Mouse (Mus musculus): ENCODE data around the gene Trpc4ap. TPM values are rescaled to one million over a fixed set of nuclear protein-coding genes. Genes with fewer than 3 reads are reported as not detected.

The Trpc4ap gene
- polyA plus RNA-seq, 1 experiment: 47.0 TPM

GRCm38 (mm10) chr2:155633731-155634130 is 58.5 kb downstream of the Trpc4ap start:
- TF ChIP-seq POLR2A (IDR thresholded peaks at IDR 0.05; ENCODE audit: borderline replicate concordance, control insufficient read depth, low read depth, low read length) (no peak), CTCF (IDR thresholded peaks at IDR 0.05; ENCODE audit: control insufficient read depth, insufficient read depth, low read length) (no peak)
- Histone ChIP-seq H3K27ac (ENCODE audit: control insufficient read depth, insufficient read depth, low read depth, low read length, poor library complexity) (no peak overlapping the region), H3K4me1 (ENCODE audit: control insufficient read depth, insufficient read depth, low read length) (no peaks in the 10 kb centered on the region), H3K4me3 (replicated peaks; ENCODE audit: control insufficient read depth, low read depth, low read length) (no peak overlapping the region)
- WGBS: 93% methylated on average over 9 of the region's 9 CpGs

GRCm38 (mm10) chr2:155633121-155633520 is 59.1 kb downstream of the Trpc4ap start:
- 93% methylated on average over 19 of the region's 19 CpGs for WGBS
- Histone ChIP-seq H3K27ac (ENCODE audit: control insufficient read depth, insufficient read depth, low read depth, low read length, poor library complexity) (no peak overlapping the region), H3K4me1 (ENCODE audit: control insufficient read depth, insufficient read depth, low read length) (no peaks in the 10 kb centered on the region), H3K4me3 (replicated peaks; ENCODE audit: control insufficient read depth, low read depth, low read length) (no peak overlapping the region)
- TF ChIP-seq CTCF (IDR thresholded peaks at IDR 0.05; ENCODE audit: control insufficient read depth, insufficient read depth, low read length): no peak
- no peak for TF ChIP-seq POLR2A (IDR thresholded peaks at IDR 0.05; ENCODE audit: borderline replicate concordance, control insufficient read depth, low read depth, low read length)

- H3K4me1 ChIP-seq (ENCODE audit: control insufficient read depth, insufficient read depth, low read length): no peaks in the 10 kb centered on the region
- H3K4me3 ChIP-seq (replicated peaks; ENCODE audit: control insufficient read depth, low read depth, low read length): no peak overlapping the region
- TF ChIP-seq CTCF (IDR thresholded peaks at IDR 0.05; ENCODE audit: control insufficient read depth, insufficient read depth, low read length) (no peak), POLR2A (IDR thresholded peaks at IDR 0.05; ENCODE audit: borderline replicate concordance, control insufficient read depth, low read depth, low read length) (no peak)
- H3K27ac ChIP-seq (ENCODE audit: control insufficient read depth, insufficient read depth, low read depth, low read length, poor library complexity): no peak overlapping the region
- WGBS: 86% methylated on average over 30 of the region's 30 CpGs
Measured at GRCm38 (mm10) chr2:155632138-155632936, 59.8 kb downstream of the Trpc4ap start.

GRCm38 (mm10) chr2:155630590-155631416 is 61.4 kb downstream of the Trpc4ap start:
- TF ChIP-seq POLR2A (IDR thresholded peaks at IDR 0.05; ENCODE audit: borderline replicate concordance, control insufficient read depth, low read depth, low read length) (no peak), CTCF (IDR thresholded peaks at IDR 0.05; ENCODE audit: control insufficient read depth, insufficient read depth, low read length) (no peak)
- H3K4me3 ChIP-seq (replicated peaks; ENCODE audit: control insufficient read depth, low read depth, low read length): no peak overlapping the region
- no peaks in the 10 kb centered on the region for H3K4me1 ChIP-seq (ENCODE audit: control insufficient read depth, insufficient read depth, low read length)
- H3K27ac ChIP-seq (ENCODE audit: control insufficient read depth, insufficient read depth, low read depth, low read length, poor library complexity): no peak overlapping the region; the same call in 1 of the 2 replicates
- WGBS: 38% methylated on average over 43 of the region's 43 CpGs

- 27% methylated on average over 20 of the region's 20 CpGs for WGBS
- H3K27ac ChIP-seq (ENCODE audit: control insufficient read depth, insufficient read depth, low read depth, low read length, poor library complexity): no peak overlapping the region
- no peaks in the 10 kb centered on the region for H3K4me1 ChIP-seq (ENCODE audit: control insufficient read depth, insufficient read depth, low read length)
- TF ChIP-seq POLR2A (IDR thresholded peaks at IDR 0.05; ENCODE audit: borderline replicate concordance, control insufficient read depth, low read depth, low read length) (no peak), CTCF (IDR thresholded peaks at IDR 0.05; ENCODE audit: control insufficient read depth, insufficient read depth, low read length) (no peak)
- no peak overlapping the region for H3K4me3 ChIP-seq (replicated peaks; ENCODE audit: control insufficient read depth, low read depth, low read length)
Measured at GRCm38 (mm10) chr2:155630153-155630552, 62.0 kb downstream of the Trpc4ap start.

- H3K27ac ChIP-seq (ENCODE audit: control insufficient read depth, insufficient read depth, low read depth, low read length, poor library complexity): no peak overlapping the region; the same call in 1 of the 2 replicates
- H3K4me3 ChIP-seq (replicated peaks; ENCODE audit: control insufficient read depth, low read depth, low read length): no peak overlapping the region
- TF ChIP-seq CTCF (IDR thresholded peaks at IDR 0.05; ENCODE audit: control insufficient read depth, insufficient read depth, low read length) (no peak), POLR2A (IDR thresholded peaks at IDR 0.05; ENCODE audit: borderline replicate concordance, control insufficient read depth, low read depth, low read length) (no peak)
- H3K4me1 ChIP-seq (ENCODE audit: control insufficient read depth, insufficient read depth, low read length): no peaks in the 10 kb centered on the region
- under 1% methylated on average over 35 of the region's 35 CpGs for WGBS
Measured at GRCm38 (mm10) chr2:155629231-155629661, 62.9 kb downstream of the Trpc4ap start.

- no peak for TF ChIP-seq POLR2A (IDR thresholded peaks at IDR 0.05; ENCODE audit: borderline replicate concordance, control insufficient read depth, low read depth, low read length)
- no peak for TF ChIP-seq CTCF (IDR thresholded peaks at IDR 0.05; ENCODE audit: control insufficient read depth, insufficient read depth, low read length)
- H3K4me1 ChIP-seq (ENCODE audit: control insufficient read depth, insufficient read depth, low read length): no peaks in the 10 kb centered on the region
- WGBS: 87% methylated on average over 13 of the region's 13 CpGs
- no peak overlapping the region for H3K4me3 ChIP-seq (replicated peaks; ENCODE audit: control insufficient read depth, low read depth, low read length)
- H3K27ac ChIP-seq (ENCODE audit: control insufficient read depth, insufficient read depth, low read depth, low read length, poor library complexity): no peak overlapping the region
Measured at GRCm38 (mm10) chr2:155628519-155628918, 63.7 kb downstream of the Trpc4ap start.

- no peak for TF ChIP-seq POLR2A (IDR thresholded peaks at IDR 0.05; ENCODE audit: borderline replicate concordance, control insufficient read depth, low read depth, low read length)
- TF ChIP-seq CTCF (IDR thresholded peaks at IDR 0.05; ENCODE audit: control insufficient read depth, insufficient read depth, low read length): no peak
- H3K27ac ChIP-seq (ENCODE audit: control insufficient read depth, insufficient read depth, low read depth, low read length, poor library complexity): no peak overlapping the region
- H3K4me3 ChIP-seq (replicated peaks; ENCODE audit: control insufficient read depth, low read depth, low read length): no peak overlapping the region
- no peaks in the 10 kb centered on the region for H3K4me1 ChIP-seq (ENCODE audit: control insufficient read depth, insufficient read depth, low read length)
- 83% methylated on average over 9 of the region's 9 CpGs for WGBS
Measured at GRCm38 (mm10) chr2:155628112-155628511, 64.1 kb downstream of the Trpc4ap start.
